Mouse (Mus musculus) CD4-positive, CD25-positive, alpha-beta regulatory T cell, adult 4 months (primary cell): ENCODE measurements around the gene Arsa. TPM values are rescaled to one million over a fixed set of nuclear protein-coding genes. Genes with fewer than 3 reads are reported as not detected.

Experiments
- ATAC-seq: one replicate; pipeline ENCODE4 v1.8.0; 2017
- polyA plus RNA-seq, 2 experiments: library from polyadenylated mRNA; unstranded; fragments of 100-300 nt; shearing (Covaris generic); gene quantifications; one replicate each; pipeline ENCODE4 v1.2.1; 2017

The Arsa gene
- polyA plus RNA-seq, 2 experiments from 2014 or later = 10.2 to 12.6 TPM

GRCm38 (mm10) chr15:89494970-89495369 lies 17.7 kb upstream of the Arsa start:
- ATAC-seq = no peak

- ATAC-seq = no peak
These were observed 11.4 kb upstream of the Arsa start for GRCm38 (mm10) chr15:89488611-89489117.

GRCm38 (mm10) chr15:89488182-89488581 lies 11.0 kb upstream of the Arsa start:
- no peak for ATAC-seq

GRCm38 (mm10) chr15:89480584-89480983 lies 3.4 kb upstream of the Arsa start:
- no peak for ATAC-seq

GRCm38 (mm10) chr15:89478622-89479021 lies 1.4 kb upstream of the Arsa start:
- no peak for ATAC-seq

GRCm38 (mm10) chr15:89477806-89478205 lies 581 bp upstream of the Arsa start:
- ATAC-seq = no peak

- ATAC-seq = peak; percentile 39
These were observed 780 bp downstream of the Arsa start for GRCm38 (mm10) chr15:89476475-89476815.

GRCm38 (mm10) chr15:89475611-89476474 lies 1.4 kb downstream of the Arsa start:
- ATAC-seq = peak; percentile 98

- ATAC-seq = no peak
These were observed 2.0 kb downstream of the Arsa start for GRCm38 (mm10) chr15:89475293-89475600.

- no peak for ATAC-seq
These were observed 2.5 kb downstream of the Arsa start for GRCm38 (mm10) chr15:89474596-89475292.

GRCm38 (mm10) chr15:89473921-89474320 lies 3.3 kb downstream of the Arsa start:
- no peak for ATAC-seq

GRCm38 (mm10) chr15:89473370-89473769 lies 3.9 kb downstream of the Arsa start:
- ATAC-seq = no peak

- no peak for ATAC-seq
These were observed 5.7 kb downstream of the Arsa start for GRCm38 (mm10) chr15:89471476-89471875.

- peak; percentile 67 for ATAC-seq
These were observed 8.6 kb downstream of the Arsa start for GRCm38 (mm10) chr15:89468577-89468976.

GRCm38 (mm10) chr15:89465052-89465451 lies 12.2 kb downstream of the Arsa start:
- no peak for ATAC-seq

GRCm38 (mm10) chr15:89463334-89464235 lies 13.6 kb downstream of the Arsa start:
- ATAC-seq = no peak

GRCm38 (mm10) chr15:89462176-89462575 lies 15.0 kb downstream of the Arsa start:
- no peak for ATAC-seq

- no peak for ATAC-seq
These were observed 15.9 kb downstream of the Arsa start for GRCm38 (mm10) chr15:89461321-89461720.

- ATAC-seq = no peak
These were observed 16.9 kb downstream of the Arsa start for GRCm38 (mm10) chr15:89460298-89460697.

GRCm38 (mm10) chr15:89459821-89460220 lies 17.4 kb downstream of the Arsa start:
- no peak for ATAC-seq

GRCm38 (mm10) chr15:89458942-89459341 lies 18.3 kb downstream of the Arsa start:
- peak; percentile 62 for ATAC-seq

- ATAC-seq = no peak
These were observed 21.6 kb downstream of the Arsa start for GRCm38 (mm10) chr15:89455642-89456041.

GRCm38 (mm10) chr15:89454857-89455256 lies 22.4 kb downstream of the Arsa start:
- no peak for ATAC-seq
